Mouse (Mus musculus) lung, postnatal 4 days (tissue): ENCODE measurements around the gene Spock1.

Experiments
- DNase-seq, 2 experiments: peaks; one replicate each; pipeline ENCODE4 v3.0.0; 2021

Gene Spock1

DNA sequence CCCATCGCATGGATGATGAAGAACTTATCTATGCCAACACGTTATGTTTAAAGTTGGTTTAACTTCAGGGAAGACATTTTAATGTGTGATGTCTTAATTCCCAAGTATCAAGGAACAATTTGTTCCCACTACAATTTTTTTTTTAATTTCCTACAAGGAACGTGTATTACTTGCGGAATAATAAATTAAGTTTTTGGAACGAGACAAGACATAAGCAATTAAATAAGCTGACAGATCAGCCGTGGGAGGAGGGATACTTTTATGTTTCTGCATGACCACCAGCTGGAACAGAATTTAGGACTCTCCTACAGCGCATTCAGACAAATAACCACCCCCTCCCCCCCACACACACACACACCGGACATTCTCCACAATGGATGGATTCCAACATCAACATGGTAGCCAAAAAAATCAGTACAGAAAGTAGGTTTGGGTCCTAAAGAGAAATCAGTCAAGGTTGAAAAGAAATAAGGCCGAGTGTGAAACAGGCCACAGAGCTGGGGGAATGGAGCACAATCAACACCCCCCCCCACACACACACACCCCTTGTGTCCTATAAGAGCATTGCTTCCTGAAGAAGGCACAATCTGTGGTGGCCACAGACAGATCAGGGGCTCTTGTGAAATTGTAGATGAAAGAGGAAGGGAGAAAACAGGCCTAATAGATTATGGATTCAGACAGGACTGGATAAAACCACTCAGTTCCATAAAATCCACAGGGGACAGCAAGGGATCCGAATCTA is 111.0 kb downstream of the Spock1 start:
- DNase-seq: no peak

DNA sequence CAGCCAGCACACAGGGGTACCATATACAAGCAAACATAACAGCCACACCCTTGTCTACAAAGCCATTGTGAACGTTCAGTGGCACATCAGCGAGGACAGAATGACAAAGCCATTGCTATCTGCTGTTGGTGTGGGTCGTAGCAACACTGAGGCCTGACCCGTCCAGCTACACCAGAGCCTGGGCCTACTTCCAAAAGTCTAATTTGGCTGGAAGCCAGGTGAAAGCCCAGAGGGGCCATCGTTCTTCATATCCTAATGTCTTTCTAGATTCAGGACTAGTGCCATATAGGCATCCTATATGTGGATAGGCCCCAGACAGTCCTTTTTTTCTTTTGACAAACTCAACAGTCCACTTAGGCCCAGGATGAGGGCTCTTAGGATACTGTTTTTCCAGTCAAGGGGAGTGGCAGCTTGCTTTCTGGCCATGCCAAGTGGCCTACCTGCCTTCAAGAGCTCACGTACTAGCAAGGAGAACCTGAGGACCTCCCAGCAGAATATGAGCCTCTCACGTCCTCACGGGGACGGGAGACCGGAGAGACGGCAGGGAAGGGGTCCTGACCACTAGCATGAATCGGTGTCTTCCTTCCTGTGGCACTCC is 114.4 kb downstream of the Spock1 start:
- peak; percentile 23 to 46 for DNase-seq

DNA sequence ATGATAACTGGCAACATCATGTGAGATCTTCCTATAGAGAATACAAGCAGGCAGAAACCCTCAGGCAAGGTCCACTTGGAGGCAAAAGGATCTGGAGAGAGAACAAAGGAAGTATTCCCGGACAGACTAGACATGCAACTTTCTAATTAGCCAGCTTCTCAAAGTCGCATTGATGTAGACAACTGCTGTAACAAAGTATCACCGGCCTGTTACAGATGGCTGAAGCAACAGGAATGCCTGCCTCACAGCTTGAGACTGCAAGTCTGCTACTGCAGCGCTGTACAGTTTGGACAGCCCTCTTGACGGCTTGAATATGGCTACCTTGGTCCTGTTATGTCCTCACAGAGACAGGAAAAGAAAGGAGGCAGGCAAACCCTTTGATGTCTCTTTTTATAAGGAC is 118.3 kb downstream of the Spock1 start:
- no peak for DNase-seq

DNA sequence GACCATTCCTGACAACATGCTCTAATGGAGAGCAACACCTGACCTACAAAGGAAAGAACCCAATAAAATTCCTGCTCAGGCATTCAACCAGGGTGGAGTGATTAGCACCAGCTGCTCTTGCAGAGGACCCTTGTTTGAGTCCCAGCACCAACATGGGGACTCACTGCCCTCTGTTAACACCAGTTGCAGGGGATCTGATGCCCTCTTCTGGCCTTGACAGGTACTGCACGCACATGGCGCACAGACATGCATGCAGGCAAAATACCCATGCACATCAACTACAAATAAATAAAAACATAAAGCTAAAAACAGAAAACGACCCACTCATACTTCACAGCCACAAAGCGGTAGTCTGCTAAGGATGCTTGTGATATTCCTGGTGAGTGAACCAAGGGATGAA is 119.8 kb downstream of the Spock1 start:
- DNase-seq: no peak

DNA sequence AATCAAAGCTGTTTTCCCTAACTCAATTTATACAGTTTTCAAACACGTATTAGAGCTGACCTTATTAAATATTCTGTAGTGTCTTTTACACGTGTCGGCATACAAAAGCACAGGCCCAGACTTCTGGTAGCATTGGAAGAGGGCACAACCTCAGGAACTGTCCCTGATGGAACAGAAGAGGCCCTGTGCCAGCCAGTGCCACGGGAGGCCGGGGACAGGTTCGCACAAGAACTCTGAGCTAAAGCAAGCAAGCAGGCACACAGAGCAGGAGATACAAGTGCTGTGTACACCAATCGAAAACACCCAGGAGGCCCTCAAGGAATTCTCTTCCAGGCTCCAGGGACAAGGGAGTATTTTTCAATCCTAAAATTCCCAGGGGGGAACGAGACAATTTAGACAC is 121.9 kb downstream of the Spock1 start:
- DNase-seq: no peak

DNA sequence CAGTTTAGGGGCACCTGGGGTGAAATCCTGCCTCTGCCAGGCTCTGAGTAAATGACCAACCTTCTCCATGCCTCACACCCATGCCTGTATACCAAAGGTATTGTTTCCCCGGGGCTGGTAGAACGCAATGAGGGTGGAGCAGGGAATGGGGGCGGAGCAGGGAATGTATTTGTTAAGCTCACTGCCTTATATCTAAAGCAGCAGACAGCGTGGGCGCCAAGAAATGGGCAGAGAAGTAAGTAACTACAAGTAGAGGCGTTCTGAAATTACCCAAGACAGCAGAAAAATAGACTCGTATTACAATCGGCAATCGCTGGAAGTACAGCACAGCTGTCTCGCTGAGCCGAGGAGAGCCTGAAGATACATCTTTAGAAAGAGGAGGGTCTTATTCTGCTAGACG is 125.2 kb downstream of the Spock1 start:
- no peak for DNase-seq

DNA sequence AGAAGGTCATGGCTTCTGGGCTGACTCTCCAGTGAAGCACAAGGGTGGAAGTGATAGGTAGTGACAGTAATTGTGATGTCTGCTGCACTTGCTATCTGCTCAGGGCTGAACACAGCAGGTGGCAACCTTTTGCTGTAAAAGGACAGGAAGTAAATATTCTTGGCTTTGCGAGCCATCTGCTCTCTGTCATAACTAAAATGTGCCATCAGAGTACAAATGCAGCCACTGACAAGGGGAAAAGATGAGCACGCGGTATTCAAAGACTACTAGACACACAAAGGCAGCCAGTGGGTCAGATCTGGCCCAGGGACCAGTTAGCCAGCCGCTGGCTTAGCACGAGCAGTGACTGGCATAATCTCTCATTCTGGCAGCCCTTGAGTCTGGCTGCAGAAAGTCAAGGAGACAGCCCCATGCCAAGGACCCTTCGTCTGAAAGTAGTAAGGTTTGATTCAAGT is 126.0 kb downstream of the Spock1 start:
- DNase-seq: no peak

DNA sequence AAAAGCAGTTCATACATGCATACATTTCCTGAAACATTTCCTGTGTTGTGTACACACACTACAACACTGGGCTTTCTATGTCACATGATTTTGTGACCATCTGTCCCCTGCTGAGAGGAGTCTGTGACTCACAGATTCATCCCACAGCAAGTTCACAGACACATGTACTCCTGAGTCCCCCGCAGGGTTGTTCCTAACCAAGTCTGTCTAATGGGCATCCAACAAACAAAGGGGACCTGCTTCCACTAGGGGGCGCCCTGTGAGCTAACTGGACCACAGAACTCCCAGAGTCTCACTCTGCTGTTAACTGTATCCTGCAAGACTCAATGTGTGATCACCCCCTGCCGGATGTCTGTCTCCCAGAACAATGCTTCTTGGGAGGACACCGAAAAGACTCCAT is 129.0 kb downstream of the Spock1 start:
- DNase-seq: no peak

DNA sequence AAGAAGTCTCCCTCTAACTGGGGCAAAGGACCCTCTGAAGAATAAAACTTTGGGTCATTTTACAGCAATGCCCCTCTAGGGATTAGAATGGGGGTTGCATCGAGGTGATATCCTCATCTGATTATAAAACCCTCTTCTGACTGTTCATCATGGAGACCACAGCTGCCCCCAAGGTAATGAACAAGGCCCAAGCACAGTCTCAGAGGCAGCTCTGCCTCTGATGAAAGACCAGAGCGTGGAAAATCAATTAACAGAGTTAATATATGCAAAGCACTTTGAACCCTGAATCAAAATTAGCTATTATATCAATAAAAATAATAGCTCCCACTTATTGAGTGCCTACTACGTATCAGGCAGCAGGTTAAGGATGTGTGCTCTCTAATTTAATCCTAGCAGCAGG is 129.6 kb downstream of the Spock1 start:
- DNase-seq: no peak

DNA sequence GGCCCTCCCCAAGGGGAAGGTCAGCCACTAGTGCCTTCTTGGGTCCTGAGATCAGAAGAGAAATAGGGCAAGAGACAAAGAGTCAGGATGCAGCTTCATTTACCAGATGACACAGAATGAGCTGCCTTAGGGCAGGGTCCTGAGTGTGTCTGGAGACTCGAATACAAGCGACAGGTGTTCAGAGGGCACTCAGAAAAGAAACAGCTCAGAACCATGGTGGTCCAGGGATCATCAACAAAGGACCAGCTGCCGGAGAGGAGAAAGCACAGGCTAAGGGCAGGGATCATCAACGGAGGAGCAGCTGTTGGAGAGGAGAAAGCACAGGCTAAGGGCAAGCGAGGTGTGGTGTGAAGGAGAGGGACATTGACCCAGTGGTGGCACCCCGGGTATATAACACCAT is 136.1 kb downstream of the Spock1 start:
- no peak for DNase-seq

DNA sequence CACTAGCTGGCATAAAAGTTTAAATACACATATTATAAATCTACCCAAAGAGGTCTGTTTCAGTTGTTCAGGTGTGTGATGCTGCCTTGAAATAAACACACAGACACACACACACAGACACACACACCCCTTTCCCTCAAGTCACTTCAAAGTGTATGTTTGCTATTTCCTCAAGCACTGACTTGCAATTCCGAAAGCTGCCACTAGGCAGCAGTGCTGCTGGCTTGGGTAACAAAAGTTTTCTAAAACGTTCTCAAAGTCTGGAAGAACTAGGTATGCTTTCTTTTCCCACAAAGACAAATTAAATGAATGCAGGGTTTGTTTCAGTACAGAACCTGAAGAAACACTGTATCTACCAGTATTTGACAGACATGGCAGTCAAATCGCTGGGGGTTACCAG is 141.4 kb downstream of the Spock1 start:
- DNase-seq: peak in 1 of 2 experiments; percentile 10

DNA sequence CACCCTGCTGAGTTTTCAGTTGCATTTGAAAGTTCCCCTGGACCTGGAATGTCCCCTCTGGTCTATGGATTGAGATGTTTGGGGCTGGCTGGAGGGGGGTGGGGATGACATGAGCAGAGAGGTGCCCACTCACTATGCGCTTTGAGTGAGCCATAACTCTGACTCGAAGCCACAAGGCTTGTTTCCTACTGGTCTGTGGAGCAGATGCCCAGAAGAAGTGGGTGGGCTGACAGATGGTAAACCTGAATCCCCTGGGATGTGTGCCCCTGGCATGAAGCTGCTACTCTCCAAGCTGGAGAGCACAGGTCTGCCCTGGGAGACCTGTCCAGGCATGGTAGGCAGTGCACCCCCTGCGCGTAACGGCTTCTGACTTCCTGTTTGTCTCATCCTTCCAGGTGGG is 147.0 kb downstream of the Spock1 start:
- DNase-seq: no peak

DNA sequence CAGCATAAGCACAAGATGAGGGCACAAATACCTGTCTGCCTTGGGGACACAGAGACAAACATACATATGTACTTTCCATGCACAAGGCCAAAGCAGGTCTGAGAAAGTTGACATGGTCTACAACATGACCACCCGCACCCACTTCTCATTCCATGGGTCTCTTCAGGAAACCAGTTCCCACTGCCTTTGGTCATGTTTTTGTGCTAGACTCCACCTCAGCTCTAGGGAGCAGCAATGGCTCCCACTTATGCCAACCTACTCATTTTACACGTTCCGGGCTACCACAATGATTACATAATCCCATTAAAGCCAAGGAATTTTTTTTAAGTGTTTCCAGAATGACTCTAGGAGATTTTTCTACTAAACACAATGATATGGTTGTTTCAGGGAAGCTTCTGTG is 147.5 kb downstream of the Spock1 start:
- no peak for DNase-seq

DNA sequence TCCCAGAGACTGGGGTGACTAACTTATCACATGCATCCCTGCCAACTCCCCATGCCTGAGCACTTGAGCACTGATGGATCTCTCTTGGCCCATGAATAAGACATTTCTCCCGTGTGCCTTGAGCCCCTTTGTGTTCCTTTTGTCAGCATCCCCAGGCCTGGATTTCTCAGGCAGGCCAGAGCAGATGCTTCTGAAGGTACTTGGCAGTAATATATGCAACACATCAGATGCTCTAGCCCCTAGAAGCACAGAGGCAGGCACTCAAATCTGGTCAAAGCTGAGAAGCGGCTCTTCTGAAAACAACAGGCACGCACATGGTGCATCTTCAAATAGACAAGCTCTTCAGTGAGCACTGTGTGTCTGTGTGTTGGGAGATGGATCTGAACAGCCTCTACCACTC is 151.8 kb downstream of the Spock1 start:
- DNase-seq: no peak

DNA sequence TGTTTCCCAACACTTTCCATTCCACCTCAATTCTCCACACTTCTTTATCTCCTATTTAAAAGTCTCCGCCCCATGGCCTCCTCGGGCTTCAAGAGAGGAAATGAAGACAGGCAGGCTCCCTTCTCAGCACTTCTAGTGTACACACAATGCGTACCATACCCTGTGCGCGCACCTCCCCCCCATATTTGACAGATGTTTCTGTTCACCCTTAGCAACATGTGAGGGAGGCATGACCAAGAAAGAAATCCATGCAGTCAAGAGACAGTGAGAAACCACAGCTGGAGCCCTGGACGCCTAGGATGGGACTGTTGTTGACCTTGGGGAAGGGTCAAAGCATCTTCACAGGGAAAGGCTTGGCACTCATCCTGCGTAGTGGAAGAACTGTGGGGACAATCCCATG is 157.3 kb downstream of the Spock1 start:
- DNase-seq: peak; percentile 24 to 60

DNA sequence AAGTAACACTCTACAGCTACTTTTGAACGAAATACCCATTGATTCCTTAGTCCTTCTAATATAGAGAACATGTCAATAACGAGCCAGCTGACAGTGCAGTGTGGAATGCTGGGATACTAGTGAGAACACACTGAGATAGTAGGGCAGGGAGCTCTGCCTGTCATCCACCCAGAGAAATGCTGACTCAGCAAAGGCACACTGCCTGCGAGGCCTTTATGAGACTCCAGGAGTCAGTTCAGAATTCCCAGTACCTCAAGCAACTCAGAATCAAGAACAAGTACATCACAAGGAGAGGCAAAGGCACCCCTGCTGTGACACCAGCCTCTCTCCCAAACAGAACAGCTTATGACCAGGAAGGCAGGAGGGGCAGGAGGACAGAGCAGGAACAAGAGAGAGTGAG is 163.5 kb downstream of the Spock1 start:
- DNase-seq: no peak

DNA sequence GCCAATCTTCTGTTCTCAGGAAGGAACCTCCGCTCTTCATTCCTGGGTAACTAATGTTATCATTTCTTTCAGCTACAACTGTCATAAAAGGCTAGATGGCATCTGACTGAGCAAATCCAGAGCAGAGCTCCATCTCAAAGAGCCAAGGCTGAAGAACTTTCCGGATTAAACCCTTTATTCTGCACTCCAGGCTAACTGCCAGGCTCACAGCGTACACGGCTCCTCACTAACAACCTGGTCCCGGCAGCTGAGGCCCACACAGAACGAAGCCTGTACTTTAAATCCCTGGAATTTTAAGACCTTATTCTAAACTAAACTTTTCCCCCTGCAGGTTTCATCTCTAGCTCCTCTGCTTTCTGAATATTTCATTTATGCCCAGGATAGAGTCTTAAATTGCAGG is 166.9 kb downstream of the Spock1 start:
- DNase-seq: no peak

DNA sequence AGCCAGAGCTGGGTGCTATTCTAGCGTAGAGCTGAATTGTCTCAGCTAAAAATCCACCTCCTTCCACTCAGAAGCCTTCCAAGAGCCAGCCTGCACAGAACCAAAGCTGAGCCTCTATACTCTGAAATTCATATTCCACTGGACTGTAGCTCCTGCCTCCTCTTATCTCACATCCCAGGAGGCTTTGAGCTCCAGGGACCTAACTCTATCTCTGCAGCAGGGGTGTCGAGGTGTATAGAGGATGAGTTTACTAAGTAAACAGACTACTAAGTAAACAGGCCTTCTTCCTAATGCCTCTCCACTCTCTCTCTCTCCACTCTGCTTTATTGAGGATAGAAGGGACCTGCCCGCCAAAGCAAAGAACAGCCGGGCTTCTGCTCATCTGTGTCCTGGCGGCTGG is 167.7 kb downstream of the Spock1 start:
- DNase-seq: no peak

DNA sequence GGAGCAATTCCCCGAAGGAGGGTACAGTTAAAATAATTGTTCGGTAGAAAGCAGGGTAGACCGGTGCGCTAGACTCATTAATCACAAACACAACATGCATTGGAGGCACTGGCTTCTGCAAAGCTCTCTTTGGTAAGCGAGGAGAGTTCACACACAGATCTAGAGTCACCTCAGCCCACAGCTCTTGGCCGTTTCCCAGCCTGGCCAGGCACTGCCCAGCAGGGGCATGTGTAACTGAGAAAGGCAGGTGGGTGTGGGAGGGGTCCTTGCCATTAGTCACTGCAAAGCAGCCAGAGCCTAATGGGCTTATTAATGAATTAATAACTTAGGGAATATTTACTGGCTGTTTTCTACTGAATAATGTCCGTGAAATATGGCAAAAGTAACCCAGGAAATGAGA is 172.1 kb downstream of the Spock1 start:
- no peak for DNase-seq

DNA sequence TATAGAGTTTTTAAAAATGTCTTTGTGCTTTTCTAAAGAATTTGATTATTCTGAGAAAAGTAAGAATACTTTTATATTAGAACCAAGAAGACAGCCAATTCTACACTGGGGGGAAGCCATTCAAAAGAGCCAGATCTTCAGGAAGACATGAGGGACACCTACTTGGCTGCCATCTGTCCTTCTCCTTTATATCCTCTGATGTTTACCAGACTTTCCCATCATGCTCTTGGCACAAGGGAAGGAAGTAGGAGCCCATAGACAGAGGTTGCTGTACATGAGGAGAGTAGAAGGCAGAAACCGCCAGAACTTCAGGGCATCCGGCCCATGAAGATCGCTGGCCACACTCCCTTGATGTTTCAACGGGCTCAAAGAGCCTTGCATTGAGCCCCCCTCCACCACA is 173.6 kb downstream of the Spock1 start:
- DNase-seq: no peak

DNA sequence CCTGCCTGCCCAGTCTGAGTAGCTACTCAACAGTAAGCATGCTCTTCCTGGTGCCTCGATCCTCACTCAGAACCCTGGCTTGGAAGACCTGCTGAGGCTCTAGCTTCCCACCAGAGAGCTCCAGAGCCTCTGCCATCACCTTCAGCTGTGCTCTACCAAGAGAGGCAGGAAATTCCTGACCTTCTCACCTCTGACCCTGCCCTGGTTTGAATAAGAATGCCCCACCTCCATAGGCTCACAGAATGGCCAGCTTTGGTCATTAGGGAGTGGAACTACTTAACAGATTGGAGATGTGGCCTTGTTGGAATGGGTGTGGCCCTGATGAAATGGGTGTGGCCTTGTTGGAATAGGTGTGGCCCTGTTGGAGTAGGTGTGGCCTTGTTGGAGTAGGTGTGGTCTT is 174.6 kb downstream of the Spock1 start:
- no peak for DNase-seq

DNA sequence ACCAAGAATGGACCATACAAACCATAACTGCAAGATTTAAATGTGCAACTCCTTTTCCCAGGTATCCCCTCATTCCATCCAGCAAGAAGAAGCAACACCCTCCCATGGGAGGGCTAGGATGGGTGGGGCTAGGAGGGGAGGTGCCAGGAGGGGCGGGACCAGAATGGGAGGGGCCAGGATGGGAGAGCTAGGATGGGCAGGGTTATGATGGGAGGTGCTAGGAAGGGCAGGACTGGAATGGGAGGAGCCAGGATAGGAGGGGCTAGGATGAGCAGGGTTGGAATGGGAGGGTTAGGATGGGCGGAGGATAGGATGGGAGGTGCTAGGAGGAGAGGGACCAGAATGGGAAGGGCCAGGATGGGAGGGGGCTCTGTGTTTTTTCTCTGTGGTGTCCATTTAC is 175.9 kb downstream of the Spock1 start:
- DNase-seq: no peak

DNA sequence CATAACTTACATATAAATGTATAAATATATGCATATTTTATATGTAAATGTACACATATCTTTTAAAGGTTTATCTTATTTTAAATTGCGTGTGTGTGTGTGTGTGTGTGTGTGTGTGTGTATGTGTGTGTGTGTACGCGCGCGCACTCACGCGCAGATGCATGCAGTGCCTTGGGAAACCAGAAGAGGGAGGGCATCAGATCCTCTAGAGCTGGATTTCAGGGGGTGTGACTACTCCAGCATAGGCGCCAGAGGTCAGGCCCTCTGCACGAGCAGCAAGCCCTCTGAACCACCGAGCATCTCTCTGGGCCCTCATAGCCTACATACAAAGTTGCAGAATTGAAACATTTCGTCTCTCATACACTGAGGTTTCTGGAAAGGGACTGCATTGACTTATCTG is 180.4 kb downstream of the Spock1 start:
- DNase-seq: no peak

DNA sequence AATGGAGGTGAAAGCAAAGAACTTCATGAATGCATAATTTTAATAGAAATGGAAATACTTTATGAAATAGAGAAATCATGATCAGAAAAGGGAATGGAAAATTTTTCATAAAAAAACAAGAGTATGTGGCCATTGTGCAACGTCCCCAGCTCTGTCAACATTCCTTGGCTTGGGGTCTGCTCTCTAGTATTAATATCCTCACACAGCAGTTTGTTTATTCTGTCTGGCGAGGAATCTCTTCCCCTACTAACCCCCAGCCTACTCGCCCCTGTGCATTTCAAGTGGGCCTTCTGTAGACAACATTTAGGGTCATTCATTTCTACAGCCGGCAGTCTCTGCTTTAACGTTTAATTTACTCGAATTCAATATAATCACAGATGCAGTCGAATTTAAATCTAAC is 181.5 kb downstream of the Spock1 start:
- peak; percentile 6 to 42 for DNase-seq

DNA sequence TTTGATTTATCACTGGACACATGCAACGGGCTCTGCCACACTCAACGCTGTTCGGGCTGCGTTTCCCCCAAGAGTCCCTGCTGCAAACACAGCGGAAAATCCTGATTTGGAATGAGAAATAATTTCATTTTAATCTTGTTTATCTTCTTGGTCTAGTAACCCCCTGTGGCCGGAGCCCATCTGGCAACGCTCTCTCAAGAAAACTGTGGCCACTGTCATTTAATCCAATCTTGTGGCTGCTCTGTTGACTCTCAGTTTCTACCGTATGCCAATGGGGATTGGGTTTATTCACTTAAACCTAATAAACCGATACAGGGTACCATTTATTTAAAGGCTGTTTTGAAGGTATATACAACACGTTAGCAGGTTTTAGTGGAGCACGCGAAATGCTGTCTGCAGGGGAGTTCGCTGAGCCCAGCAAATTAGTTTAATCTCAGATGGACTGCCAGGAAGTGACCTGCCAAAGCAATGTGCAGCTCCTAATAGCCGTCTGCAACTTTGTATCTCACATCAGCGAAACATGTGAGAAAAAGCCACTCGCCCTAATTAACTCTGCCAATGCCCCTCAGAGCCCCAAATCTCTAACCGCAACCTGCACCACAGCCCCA is 185.7 kb downstream of the Spock1 start:
- peak in 1 of 2 experiments; percentile 41 for DNase-seq
